Mouse (Mus musculus) neural tube, embryonic 14.5 days (tissue): Measurements from ENCODE around the gene U2af1l4. TPM values are rescaled to one million over a fixed set of nuclear protein-coding genes. Genes with fewer than 3 reads are reported as not detected.

Experiments used
- ATAC-seq: fragments of 200-750 bp; cut with Nextera tagmentation; 2 replicates; pipeline ENCODE4 v1.8.0; 2017; ENCODE audit warnings: low read depth, mild to moderate bottlenecking, moderate TSS enrichment, moderate library complexity
- H3K27ac ChIP-seq: fragments of 300-500 bp; sonication (generic); 2 replicates; pipeline ENCODE4 v1.5.1; 2014; ENCODE audit warnings: low read depth, mild to moderate bottlenecking, control low read depth, low read length, moderate library complexity, mixed read lengths
- H3K27me3 ChIP-seq: fragments of 300-500 bp; sonication (generic); 2 replicates; pipeline ENCODE4 v1.6.1; 2014; ENCODE audit warnings: low read length; ENCODE audit not compliant: control insufficient read depth, insufficient read depth
- H3K36me3 ChIP-seq: fragments of 300-500 bp; sonication (generic); 2 replicates; pipeline ENCODE4 v1.6.1; 2014; ENCODE audit warnings: low read length, mixed read lengths; ENCODE audit not compliant: control insufficient read depth, insufficient read depth
- H3K4me1 ChIP-seq: fragments of 300-500 bp; sonication (generic); 2 replicates; pipeline ENCODE4 v1.6.1; 2014; ENCODE audit warnings: low read length; ENCODE audit not compliant: control insufficient read depth, insufficient read depth
- H3K4me2 ChIP-seq: fragments of 300-500 bp; sonication (generic); 2 replicates; pipeline ENCODE4 v1.6.1; 2014; ENCODE audit warnings: mild to moderate bottlenecking, low read depth, low read length, control low read depth
- H3K4me3 ChIP-seq: fragments of 300-500 bp; sonication (generic); 2 replicates; pipeline ENCODE4 v1.5.1; 2014; ENCODE audit warnings: low read depth, low read length, control low read depth, mixed read lengths
- H3K9ac ChIP-seq: fragments of 300-500 bp; sonication (generic); replicated peaks from 2 replicates; pipeline ENCODE4 v1.6.1; 2014; ENCODE audit warnings: low read depth, mild to moderate bottlenecking, control low read depth, low read length, mixed read lengths
- H3K9me3 ChIP-seq: fragments of 300-500 bp; sonication (generic); 2 replicates; pipeline ENCODE4 v1.6.1; 2016; ENCODE audit warnings: low read length; ENCODE audit not compliant: control insufficient read depth
- WGBS: fragments of 180-500 bp; shearing (Covaris S2); extraction: QIAGEN DNeasy Blood & Tissue Kit; methylation state at CpG from one replicate; pipeline ENCODE4 v1.1.7; 2014; 5-methylcytosine and 5-hydroxymethylcytosine counted together
- polyA plus RNA-seq: library from polyadenylated mRNA; unstranded; fragments of >200 nt; fragmentation: Nextera tagmentation; extraction: Ambion mirVana; gene quantifications from 2 replicates; pipeline ENCODE4 v1.2.1, GENCODE M21; 2014

U2af1l4 gene
- polyA plus RNA-seq, 1 experiment from 2014 or later = 99.6 TPM

DNA sequence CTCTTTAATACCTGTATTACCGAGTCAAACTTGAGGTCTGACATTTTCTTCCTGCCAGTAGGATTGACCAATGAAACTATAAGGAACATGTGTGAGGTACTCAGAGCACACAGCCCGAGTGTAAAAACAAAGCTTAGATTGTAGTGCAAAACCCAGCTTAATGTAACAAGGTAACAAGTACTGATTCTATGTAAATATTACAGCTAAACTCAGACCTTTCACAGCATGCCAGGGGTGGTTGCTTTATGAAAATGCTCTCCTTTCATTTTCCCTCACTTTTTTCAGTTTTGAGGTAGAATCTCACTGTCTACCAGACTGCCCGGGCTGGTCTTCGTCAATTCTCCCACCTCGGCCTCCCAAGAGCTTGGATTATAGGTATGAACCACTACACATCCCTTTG is 33.0 kb downstream of the U2af1l4 start:
- Histone ChIP-seq H3K9ac (no peak overlapping the region), H3K4me1 (0 out of 2 replicates have a peak, but pooled peaks cover 3% of the 10 kb centered on the region), H3K27me3 (no peaks in the 10 kb centered on the region), H3K27ac (no peak overlapping the region), H3K36me3 (no peaks in the 10 kb centered on the region), H3K4me3 (no peak overlapping the region), H3K4me2 (no peak overlapping the region), H3K9me3 (no peaks in the 10 kb centered on the region)
- WGBS = 92% methylated on average over 5 of the region's 5 CpGs
- ATAC-seq = no peak

DNA sequence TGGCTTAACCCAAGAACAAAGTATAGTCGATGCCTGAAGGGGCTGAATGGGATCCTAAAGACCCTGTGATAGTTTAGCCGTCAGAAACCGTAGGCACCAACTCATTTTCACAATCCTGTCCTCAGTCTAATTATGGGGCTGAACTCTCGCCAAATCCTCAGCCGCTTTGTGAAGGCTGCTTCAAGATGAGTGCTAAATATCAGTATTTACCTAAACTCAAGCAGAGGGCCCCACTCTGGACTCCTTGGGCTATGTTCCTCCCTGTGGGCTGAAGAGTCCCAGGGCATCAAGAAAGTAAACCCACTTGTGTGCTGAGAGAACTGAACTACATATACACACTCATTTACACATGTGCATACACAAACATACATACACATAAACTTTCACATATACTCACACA is 33.7 kb downstream of the U2af1l4 start:
- no peaks in the 10 kb centered on the region for H3K9me3 ChIP-seq
- H3K4me2 ChIP-seq = no peak overlapping the region
- H3K9ac ChIP-seq = no peak overlapping the region
- H3K36me3 ChIP-seq = no peaks in the 10 kb centered on the region
- 0 out of 2 replicates have a peak, but pooled peaks cover 3% of the 10 kb centered on the region for H3K4me1 ChIP-seq
- WGBS = 86% methylated on average over 5 of the region's 5 CpGs
- H3K27ac ChIP-seq = no peak overlapping the region
- H3K27me3 ChIP-seq = no peaks in the 10 kb centered on the region
- no peak overlapping the region for H3K4me3 ChIP-seq
- ATAC-seq = no peak

DNA sequence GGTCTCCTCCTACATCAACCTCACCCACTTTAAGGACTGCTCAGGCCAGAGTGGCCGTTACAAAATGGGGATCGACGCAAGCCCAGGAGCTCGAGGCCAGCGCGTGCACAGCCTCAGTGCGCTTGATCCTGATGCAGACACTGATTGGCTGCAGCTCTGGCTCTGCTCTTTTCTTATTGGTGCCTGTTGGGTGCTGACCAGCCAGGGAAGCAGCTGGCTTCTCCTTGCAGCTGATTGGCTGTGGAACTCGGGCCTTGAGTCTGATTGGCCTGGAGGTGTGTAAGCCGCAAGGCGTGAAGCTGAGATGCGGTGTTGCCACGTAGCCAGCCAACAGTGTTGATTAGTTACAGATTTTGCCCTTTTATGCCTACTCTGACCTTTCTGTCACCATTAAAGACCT is 35.7 kb downstream of the U2af1l4 start, which contains the start of gene Zbtb32:
Zbtb32 (minus strand) TSS at position 124 of the 400 bp plus-strand sequence.
- ATAC-seq = no peak
- Histone ChIP-seq H3K9me3 (no peaks in the 10 kb centered on the region), H3K9ac (0 out of 2 replicates have a peak within 1 kb of the TSS, but pooled peaks have one; percentile 28), H3K4me2 (peak within 1 kb of the TSS; percentile 37; the same call in 1 of the 2 replicates), H3K4me3 (no peak within 1 kb of the TSS), H3K36me3 (no peaks in the 10 kb centered on the region), H3K27ac (no peak within 1 kb of the TSS), H3K27me3 (no peaks in the 10 kb centered on the region), H3K4me1 (0 out of 2 replicates have a peak, but pooled peaks cover 3% of the 10 kb centered on the region)
- 94% methylated on average over 12 of the region's 12 CpGs for WGBS

DNA sequence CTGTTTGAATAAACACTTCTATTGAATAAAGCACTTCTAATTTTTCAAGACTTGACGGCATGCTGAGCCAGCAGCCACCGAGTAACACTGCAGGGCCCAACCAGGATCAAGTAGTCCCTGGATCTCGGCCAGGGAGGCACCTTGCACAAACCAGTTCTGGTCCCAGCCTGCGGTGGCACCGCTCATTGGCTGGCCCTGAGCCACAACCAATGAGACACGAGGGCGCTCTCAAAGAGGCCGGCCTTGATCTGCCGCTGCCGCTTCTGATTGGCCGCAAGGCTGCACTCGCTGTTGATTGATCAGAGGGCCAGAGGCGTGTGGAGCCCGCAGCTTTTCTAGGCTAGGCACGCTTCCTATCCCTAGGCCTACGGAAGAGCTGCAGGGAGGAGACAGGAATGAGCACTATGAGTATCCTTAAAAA is 36.8 kb downstream of the U2af1l4 start:
- 0 out of 2 replicates have a peak overlapping the region, but pooled peaks have one; percentile 28 for H3K9ac ChIP-seq
- H3K4me3 ChIP-seq = no peak overlapping the region
- peak overlapping the region; percentile 44; the same call in 1 of the 2 replicates for H3K27ac ChIP-seq
- no peaks in the 10 kb centered on the region for H3K9me3 ChIP-seq
- H3K4me2 ChIP-seq = peak overlapping the region; percentile 37; the same call in 1 of the 2 replicates
- peak; percentile 99 for ATAC-seq
- no peaks in the 10 kb centered on the region for H3K27me3 ChIP-seq
- no peaks in the 10 kb centered on the region for H3K36me3 ChIP-seq
- 3% methylated on average over 16 of the region's 16 CpGs for WGBS
- 0 out of 2 replicates have a peak, but pooled peaks cover 3% of the 10 kb centered on the region for H3K4me1 ChIP-seq

DNA sequence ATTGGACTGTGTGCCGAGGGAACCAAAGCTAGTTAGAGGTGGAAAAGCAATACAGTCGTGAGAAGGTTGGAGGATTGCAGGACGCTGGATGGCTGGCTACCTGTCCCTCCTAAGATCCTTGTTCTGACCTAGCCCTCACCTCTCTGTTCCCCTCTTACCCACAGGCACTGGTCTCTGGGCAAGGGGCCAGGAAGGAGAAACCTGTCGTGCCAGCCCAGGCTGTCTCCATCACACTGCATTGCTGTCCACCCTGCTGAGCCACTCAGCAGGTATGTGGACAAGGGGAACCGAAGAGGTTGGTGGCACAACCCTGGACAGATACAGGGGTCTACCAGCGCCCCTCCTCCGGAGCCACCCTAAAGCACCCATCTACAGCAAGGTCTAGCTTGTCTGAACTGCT is 37.5 kb downstream of the U2af1l4 start:
- Histone ChIP-seq H3K4me1 (0 out of 2 replicates have a peak, but pooled peaks cover 3% of the 10 kb centered on the region), H3K4me3 (no peak overlapping the region), H3K9me3 (no peaks in the 10 kb centered on the region), H3K27me3 (no peaks in the 10 kb centered on the region), H3K36me3 (no peaks in the 10 kb centered on the region), H3K27ac (peak overlapping the region; percentile 44; the same call in 1 of the 2 replicates), H3K4me2 (peak overlapping the region; percentile 37; the same call in 1 of the 2 replicates), H3K9ac (peak overlapping the region; percentile 28; the same call in 1 of the 2 replicates)
- 74% methylated on average over 7 of the region's 7 CpGs for WGBS
- ATAC-seq = 0 out of 2 replicates have a peak, but pooled peaks have one; percentile 1

DNA sequence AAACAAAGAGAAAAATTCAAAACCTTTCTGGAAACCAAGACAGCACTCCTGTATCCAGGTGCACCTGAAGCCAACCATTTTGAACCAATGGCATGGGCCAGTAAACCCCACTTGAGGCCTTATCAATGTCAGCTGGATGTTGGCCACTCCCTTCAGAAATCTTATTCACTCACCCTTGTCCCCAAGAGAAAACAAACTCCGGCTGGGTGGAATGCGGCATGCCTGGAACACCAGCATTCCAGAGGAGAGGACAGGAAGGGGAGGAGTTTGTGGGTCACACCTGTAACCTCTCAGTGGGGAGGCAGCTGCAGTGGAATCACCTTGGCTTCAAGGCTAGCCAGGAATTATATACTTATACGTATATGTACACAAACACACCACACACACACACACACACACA is 39.5 kb downstream of the U2af1l4 start:
- Histone ChIP-seq H3K4me3 (no peak overlapping the region), H3K27ac (no peak overlapping the region), H3K9me3 (no peaks in the 10 kb centered on the region), H3K4me1 (0 out of 2 replicates have a peak, but pooled peaks cover 3% of the 10 kb centered on the region), H3K9ac (no peak overlapping the region), H3K27me3 (no peaks in the 10 kb centered on the region), H3K4me2 (no peak overlapping the region), H3K36me3 (no peaks in the 10 kb centered on the region)
- 69% methylated on average over 3 of the region's 3 CpGs for WGBS
- no peak for ATAC-seq

DNA sequence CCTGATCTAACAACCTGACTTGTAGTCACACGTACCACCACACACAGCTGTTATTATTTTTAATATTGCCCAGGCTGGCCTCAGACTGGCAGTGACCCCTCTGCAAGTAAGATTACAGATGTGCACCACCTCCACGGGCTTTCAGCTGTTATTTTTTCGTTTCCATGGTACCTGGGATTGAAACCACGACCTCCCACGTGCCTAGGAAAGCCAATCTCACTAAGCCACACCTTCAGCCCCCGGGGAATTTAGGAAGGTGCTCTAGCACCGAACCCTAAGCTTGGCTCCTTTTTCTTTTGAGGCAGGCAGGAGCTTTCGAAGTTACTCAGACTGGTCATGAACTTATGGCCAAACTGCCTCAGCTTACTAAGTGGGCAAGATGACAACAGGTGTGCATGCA is 41.3 kb downstream of the U2af1l4 start:
- H3K4me2 ChIP-seq = no peak overlapping the region
- H3K9ac ChIP-seq = no peak overlapping the region

DNA sequence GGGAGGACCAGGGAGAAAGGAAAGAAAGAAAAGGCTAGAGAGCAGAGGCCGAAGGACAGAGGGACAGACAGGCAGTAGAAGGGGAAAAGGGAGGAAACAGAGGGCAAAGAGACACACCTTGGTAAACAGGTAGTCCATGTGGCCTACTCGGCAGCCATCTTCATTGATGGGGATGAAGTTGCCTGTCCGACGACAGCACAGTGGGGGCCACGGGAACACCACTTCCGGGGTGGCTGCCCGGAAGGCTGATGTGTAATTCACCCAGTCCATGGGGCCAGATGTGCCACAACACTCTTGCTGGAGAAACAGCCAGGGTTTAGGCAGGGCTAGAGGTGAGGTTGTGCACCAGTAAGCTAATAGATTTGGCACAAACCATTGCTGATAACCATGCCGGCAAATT is 41.8 kb downstream of the U2af1l4 start:
- Histone ChIP-seq H3K27me3 (no peaks in the 10 kb centered on the region), H3K4me1 (0 out of 2 replicates have a peak, but pooled peaks cover 3% of the 10 kb centered on the region), H3K4me2 (no peak overlapping the region), H3K9me3 (no peaks in the 10 kb centered on the region), H3K9ac (no peak overlapping the region), H3K36me3 (no peaks in the 10 kb centered on the region), H3K4me3 (no peak overlapping the region), H3K27ac (no peak overlapping the region)
- no peak for ATAC-seq
- 93% methylated on average over 8 of the region's 8 CpGs for WGBS

More for the DNA sequence above, 41.3 kb downstream of the U2af1l4 start:
- Histone ChIP-seq H3K27ac (no peak overlapping the region), H3K4me3 (no peak overlapping the region), H3K27me3 (no peaks in the 10 kb centered on the region), H3K9me3 (no peaks in the 10 kb centered on the region), H3K4me1 (0 out of 2 replicates have a peak, but pooled peaks cover 3% of the 10 kb centered on the region), H3K36me3 (no peaks in the 10 kb centered on the region)
- no peak for ATAC-seq
- WGBS = 67% methylated on average over 8 of the region's 8 CpGs

DNA sequence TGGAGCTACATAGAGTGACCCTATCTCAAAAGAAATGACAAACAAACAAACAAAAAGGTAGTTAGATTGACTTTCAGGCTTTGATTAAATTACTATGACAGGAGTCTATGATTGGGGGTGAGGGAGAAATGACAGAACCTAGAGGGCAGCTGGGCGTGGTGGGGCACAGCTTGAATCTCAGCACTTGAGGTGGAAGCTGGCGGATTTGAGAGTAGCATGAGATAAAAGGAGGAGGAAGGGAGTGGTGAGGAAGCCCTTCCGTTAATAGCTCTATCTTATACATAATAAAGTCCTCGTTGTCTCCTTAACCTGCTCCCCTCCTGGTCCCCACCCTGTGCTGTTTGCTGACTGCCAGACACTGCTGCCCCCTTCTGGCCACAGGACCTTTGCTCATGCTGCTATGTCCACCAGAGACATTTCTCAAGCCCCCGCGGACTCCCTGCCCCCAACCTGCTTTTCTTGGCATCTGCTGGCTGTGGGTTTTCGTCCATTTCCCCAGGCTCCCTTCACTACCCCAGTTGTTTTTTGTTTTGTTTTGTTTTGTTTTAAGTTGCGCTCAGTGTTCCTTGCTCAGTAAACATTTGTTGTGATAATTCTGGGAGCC is 44.7 kb downstream of the U2af1l4 start:
- ATAC-seq = no peak; the same call in 1 of the 2 replicates
- Histone ChIP-seq H3K36me3 (no peaks in the 10 kb centered on the region), H3K4me2 (no peak overlapping the region), H3K4me1 (no peaks in the 10 kb centered on the region), H3K9ac (no peak overlapping the region), H3K9me3 (no peaks in the 10 kb centered on the region), H3K27me3 (no peaks in the 10 kb centered on the region), H3K27ac (no peak overlapping the region), H3K4me3 (no peak overlapping the region)
- 26% methylated on average over 8 of the region's 8 CpGs for WGBS
